Mouse (Mus musculus) urinary bladder, postnatal 10 days (tissue): ENCODE measurements around the gene Smtnl2.
"Not testable (repeated sequence)": the region's sequence is repeated elsewhere in the genome, so short reads cannot be mapped to it uniquely, and the experiment has no call there.

Experiments used
- DNase-seq: peaks from one replicate; pipeline ENCODE4 v3.0.0; 2022; ENCODE audit warnings: low spot score

Gene Smtnl2

GRCm38 (mm10) chr11:72411093-72411921 is at the start of gene Smtnl2:
Gene Smtnl2 (minus strand): TSS chr11:72411713.
- DNase-seq = peak; percentile 61

- DNase-seq = no peak
These were observed 47.0 kb upstream of the Smtnl2 start for GRCm38 (mm10) chr11:72458502-72458901.

- DNase-seq = no peak
These were observed 46.5 kb upstream of the Smtnl2 start for GRCm38 (mm10) chr11:72457995-72458496.

GRCm38 (mm10) chr11:72455694-72456093 is 44.2 kb upstream of the Smtnl2 start:
- no peak for DNase-seq

GRCm38 (mm10) chr11:72453105-72453953 is 41.8 kb upstream of the Smtnl2 start:
- DNase-seq = no peak

- DNase-seq = no peak
These were observed 40.7 kb upstream of the Smtnl2 start for GRCm38 (mm10) chr11:72452140-72452665.

- no peak for DNase-seq
These were observed 36.0 kb upstream of the Smtnl2 start for GRCm38 (mm10) chr11:72447475-72447874.

- no peak for DNase-seq
These were observed 35.0 kb upstream of the Smtnl2 start for GRCm38 (mm10) chr11:72446311-72447105.

- DNase-seq = peak; percentile 95
These were observed 29.6 kb upstream of the Smtnl2 start, which contains the start of gene Mybbp1a for GRCm38 (mm10) chr11:72440965-72441664. Gene Mybbp1a (plus strand): TSS chr11:72441355.

- not testable (repeated sequence) for DNase-seq
These were observed 29.1 kb upstream of the Smtnl2 start for GRCm38 (mm10) chr11:72440597-72440964.

GRCm38 (mm10) chr11:72438411-72438810 is 26.9 kb upstream of the Smtnl2 start:
- no peak for DNase-seq

- no peak for DNase-seq
These were observed 25.5 kb upstream of the Smtnl2 start for GRCm38 (mm10) chr11:72436756-72437650.

GRCm38 (mm10) chr11:72436271-72436670 is 24.8 kb upstream of the Smtnl2 start:
- no peak for DNase-seq

- DNase-seq = no peak
These were observed 24.2 kb upstream of the Smtnl2 start for GRCm38 (mm10) chr11:72435694-72436045.

GRCm38 (mm10) chr11:72434963-72435693 is 23.6 kb upstream of the Smtnl2 start, which contains the start of gene Ggt6:
Gene Ggt6 (plus strand): TSS chr11:72435526.
- no peak for DNase-seq

GRCm38 (mm10) chr11:72430311-72431068 is 19.0 kb upstream of the Smtnl2 start:
- DNase-seq = not testable (repeated sequence)

- no peak for DNase-seq
These were observed 17.8 kb upstream of the Smtnl2 start for GRCm38 (mm10) chr11:72429288-72429690.

- DNase-seq = peak; percentile 54
These were observed 17.2 kb upstream of the Smtnl2 start for GRCm38 (mm10) chr11:72428694-72429093.
